Comparison of ENCODE assay signal across 19 mouse cellular contexts in genomic region chr17:78952070-78952469, GRCm38 (mm10). TPM values are rescaled to one million over a fixed set of nuclear protein-coding genes. Genes with fewer than 3 reads are reported as not detected.
DNase-seq lines count a peak whose midpoint lies in the region; ATAC-seq and TF ChIP-seq lines count a peak whose summit lies in the region.
"Had no signal": no experiment of that assay in that cellular context is flagged by ENCODE, and none has a peak within 500 bp of the region (broad histone marks: within the 10 kb centered on the region; RNA-seq: fewer than 3 reads in every experiment).

No protein-coding gene starts in this region.

- no peak for TF ChIP-seq POLR2A in myocyte (IDR thresholded peaks at IDR 0.05; ENCODE audit: insufficient read length, low read depth)

- peaks cover 28% of the 10 kb centered on the region for H3K36me3 ChIP-seq in myocyte (ENCODE audit: control insufficient read depth, insufficient read depth)
- H3K36me3 ChIP-seq in forebrain, embryonic 11.5 days (ENCODE audit: control insufficient read depth, insufficient read depth, low read length), result peaks cover 2% of the 10 kb centered on the region; the same call in 1 of the 2 replicates

- H3K4me3 ChIP-seq in myocyte, result no peak overlapping the region
- H3K4me3 ChIP-seq in forebrain, embryonic 11.5 days (ENCODE audit: low read depth, low read length), result no peak overlapping the region

- 90% methylated on average over 5 of the region's 5 CpGs for WGBS in forebrain, embryonic 11.5 days

- no peaks in the 10 kb centered on the region for H3K9me3 ChIP-seq in forebrain, embryonic 11.5 days (ENCODE audit: control insufficient read depth, low read length)
- H3K9me3 ChIP-seq: G1E had no signal

- no peak overlapping the region for H3K27ac ChIP-seq in forebrain, embryonic 11.5 days (ENCODE audit: low read depth, low read length)

- H3K4me2 ChIP-seq in myocyte (ENCODE audit: low read depth), result no peak overlapping the region
- no peak overlapping the region for H3K4me2 ChIP-seq in forebrain, embryonic 11.5 days (ENCODE audit: low read depth, low read length, severe bottlenecking)

- ATAC-seq in forebrain, embryonic 11.5 days (replicated peaks; ENCODE audit: low FRiP score), result no peak
- ATAC-seq: activated CD4-positive, CD25-positive, alpha-beta regulatory T cell, adult 4 months; CD4-positive, CD25-positive, alpha-beta regulatory T cell, adult 4 months; Patski had no signal

- H3K4me1 ChIP-seq in forebrain, embryonic 11.5 days (replicated peaks; ENCODE audit: control insufficient read depth, insufficient read depth, low read length), result no peaks in the 10 kb centered on the region

- no peak for DNase-seq in forebrain, embryonic 11.5 days (ENCODE audit: low spot score)
- DNase-seq: adrenal gland, adult 2 months; adrenal gland, adult 8-10 months; adrenal gland, postnatal 10 days; adrenal gland, postnatal 14 days; adrenal gland, postnatal 25 days; adrenal gland, postnatal 36 days; B cell, adult 2 months; cerebellum, adult 11 months; cerebellum, adult 11-12 months; cerebellum, adult 18-20 months; cerebellum, adult 2 months had no signal

- H3ac ChIP-seq in myocyte (ENCODE audit: control insufficient read depth, insufficient read length), result no peak overlapping the region

- H3K27me3 ChIP-seq in myocyte (ENCODE audit: control insufficient read depth, insufficient read depth, insufficient read length), result no peaks in the 10 kb centered on the region
- no peaks in the 10 kb centered on the region for H3K27me3 ChIP-seq in forebrain, embryonic 11.5 days (ENCODE audit: control insufficient read depth, insufficient read depth, low read length)
- H3K27me3 ChIP-seq: CH12.LX, Patski had no signal

- no peak overlapping the region for H3K9ac ChIP-seq in forebrain, embryonic 11.5 days (ENCODE audit: low read length)

- H3K79me2 ChIP-seq in myocyte (ENCODE audit: control insufficient read depth, insufficient read depth), result no peaks in the 10 kb centered on the region

TF ChIP-seq in myocyte, 11 proteins besides CTCF, POLR2A, EP300 and RAD21:
- no peak for TF ChIP-seq E2F4 (IDR thresholded peaks at IDR 0.05; ENCODE audit: insufficient read depth)
- TF ChIP-seq REST (IDR thresholded peaks at IDR 0.05; ENCODE audit: insufficient read depth, insufficient read length), result no peak
- peak in 2 of 3 experiments; percentile 33 to 52 for TF ChIP-seq MYOG (IDR thresholded peaks at IDR 0.05; ENCODE audit: control insufficient read depth in 1 of 3, insufficient read depth in 1 of 3, insufficient read length in 2 of 3, low read depth in 2 of 3)
- no peak for TF ChIP-seq SRF (IDR thresholded peaks at IDR 0.05; ENCODE audit: control insufficient read depth, insufficient read length, low read depth)
- no peak for TF ChIP-seq POLR2AphosphoS2 (IDR thresholded peaks at IDR 0.05; ENCODE audit: insufficient read length, low read depth)
- peak in 2 of 3 experiments; percentile 66 to 75 for TF ChIP-seq MYOD1 (IDR thresholded peaks at IDR 0.05; ENCODE audit: control insufficient read depth in 1 of 3, insufficient read length in 2 of 3, low read depth in 2 of 3)

RNA-seq across cellular contexts. Expression of gene Ndufaf7, which starts 15.1 kb away (rescaled TPM):
- polyA plus RNA-seq in myocyte (2012; fragmentation: generic; extraction: Trizol), result 17.9 TPM
- polyA plus RNA-seq in forebrain, embryonic 11.5 days (2014; fragmentation: Nextera tagmentation; extraction: Ambion mirVana), result 46.1 and 52.7 TPM in 2 replicates

RNA-seq across cellular contexts. Expression of gene Cebpz, which starts 15.2 kb away (rescaled TPM):
- 9.7 TPM for polyA plus RNA-seq in myocyte (2012; fragmentation: generic; extraction: Trizol)
- 57.6 and 59.9 TPM in 2 replicates for polyA plus RNA-seq in forebrain, embryonic 11.5 days (2014; fragmentation: Nextera tagmentation; extraction: Ambion mirVana)

RNA-seq across cellular contexts. Expression of gene Cebpzos, which starts 35.8 kb away (rescaled TPM):
- polyA plus RNA-seq in myocyte (2012; fragmentation: generic; extraction: Trizol), result 25.3 TPM
- 98.7 and 121 TPM in 2 replicates for polyA plus RNA-seq in forebrain, embryonic 11.5 days (2014; fragmentation: Nextera tagmentation; extraction: Ambion mirVana)

RNA-seq across cellular contexts. Expression of gene Sult6b1, which starts 45.3 kb away (rescaled TPM):
- 0.06 TPM for polyA plus RNA-seq in myocyte (2012; fragmentation: generic; extraction: Trizol)
- 0.33 TPM in 1 of 2 replicates, not detected in the other for polyA plus RNA-seq in forebrain, embryonic 11.5 days (2014; fragmentation: Nextera tagmentation; extraction: Ambion mirVana)
- polyA plus RNA-seq: adrenal gland, adult 2 months; brain, embryonic 14.5 days; G1E had no signal
